Mouse (Mus musculus) layer of hippocampus, postnatal 36 days (tissue): Measurements from ENCODE around the gene Chrna4. TPM values are rescaled to one million over a fixed set of nuclear protein-coding genes. Genes with fewer than 3 reads are reported as not detected.
A peak's percentile ranks its signal among the peaks of the same experiment; 100 is the strongest.

ENCODE experiments used
- DNase-seq, 2 experiments: peaks; one replicate each; pipeline ENCODE4 v3.0.0; 2022
- total RNA-seq, 2 experiments: library from RNA; stranded (reverse); gene quantifications; 2 replicates each; pipeline ENCODE4 v1.2.3; 2021

The Chrna4 gene
- 10 to 100 TPM; 14.1 to 14.4 TPM for total RNA-seq

DNA sequence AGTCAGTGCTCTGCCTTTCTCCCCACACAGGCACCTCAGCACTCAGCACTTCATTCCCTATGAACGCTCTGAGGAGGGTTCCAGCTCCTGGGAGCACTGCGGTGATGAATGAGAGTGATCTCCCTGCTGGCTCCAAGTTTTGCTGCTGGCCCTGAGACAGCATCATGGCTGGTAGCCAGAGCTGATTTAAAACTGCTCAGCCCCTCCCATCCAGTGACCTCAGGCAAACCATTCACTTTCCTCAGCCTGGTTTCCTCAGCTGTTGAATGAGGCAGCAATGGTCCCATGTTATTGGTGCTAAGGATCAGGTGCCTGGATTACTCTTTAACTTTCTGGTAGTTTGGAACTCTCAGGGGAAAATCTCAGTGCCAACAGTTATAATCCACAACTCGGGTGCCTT lies at the start of gene Chrna4:
Chrna4 (minus strand) TSS at position 110 of the 400 bp plus-strand sequence.
- no peak for DNase-seq

DNA sequence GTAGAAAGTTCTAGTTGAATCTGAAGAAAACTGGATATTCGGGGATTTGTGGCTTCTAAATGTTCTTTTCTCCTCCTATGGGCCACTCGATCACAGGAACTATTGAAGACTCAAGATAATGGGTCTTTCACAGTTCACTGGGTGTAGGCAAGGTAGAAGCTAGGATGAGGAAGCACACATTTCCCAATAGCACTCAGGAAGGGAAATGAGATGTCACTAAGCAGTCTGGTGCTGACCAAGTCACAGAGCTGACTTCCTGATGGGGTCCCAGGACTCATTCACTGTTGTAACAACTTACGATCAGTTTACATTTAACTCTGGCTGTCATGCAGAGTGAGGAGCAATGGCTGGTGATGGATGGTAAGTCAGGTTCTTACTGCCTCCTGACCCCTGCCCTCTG lies 46.8 kb upstream of the Chrna4 start:
- DNase-seq: no peak

DNA sequence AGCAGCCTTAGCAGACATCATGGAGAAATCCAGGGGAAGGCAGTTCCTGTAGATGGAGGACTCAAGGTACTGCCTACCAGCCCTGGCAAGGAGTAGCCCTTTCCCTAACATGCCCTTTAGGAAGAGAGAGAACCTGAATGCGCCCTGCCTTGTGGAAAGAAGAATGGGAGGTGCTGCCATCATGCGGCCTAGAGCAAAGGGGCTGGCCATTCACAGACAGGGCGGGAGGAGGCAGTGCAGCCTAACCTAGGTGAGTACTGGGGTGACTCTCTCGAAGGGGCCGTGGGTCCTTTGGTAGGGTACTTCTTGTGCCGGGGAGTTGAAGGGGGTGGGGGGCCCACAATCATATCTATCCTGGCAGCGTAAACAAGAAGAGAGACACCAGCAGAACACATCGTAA lies 41.7 kb upstream of the Chrna4 start:
- DNase-seq: no peak

GRCm38 (mm10) chr2:181083945-181084344 lies 40.6 kb upstream of the Chrna4 start:
- no peak for DNase-seq

- no peak for DNase-seq
Observed at GRCm38 (mm10) chr2:181080886-181081285, 37.5 kb upstream of the Chrna4 start.

DNA sequence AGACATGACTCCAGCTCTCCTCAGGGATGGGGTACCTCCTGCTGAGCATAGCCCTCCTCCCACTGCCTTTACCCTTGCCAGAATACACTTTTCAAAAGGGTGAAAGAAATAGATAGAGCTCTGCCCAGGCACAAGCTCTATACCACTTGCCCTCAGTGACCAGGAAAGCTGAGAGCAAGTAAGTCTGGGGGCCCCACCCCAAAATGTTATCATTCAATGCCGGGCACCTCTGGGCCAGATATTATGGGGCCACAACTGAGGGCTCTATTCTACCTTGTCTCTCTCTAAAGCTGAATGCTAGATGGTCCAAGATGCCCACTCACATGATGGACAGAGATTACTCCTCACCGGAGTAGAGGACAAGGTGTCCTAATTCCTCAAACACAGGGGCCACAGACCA lies 36.2 kb upstream of the Chrna4 start:
- DNase-seq: no peak

DNA sequence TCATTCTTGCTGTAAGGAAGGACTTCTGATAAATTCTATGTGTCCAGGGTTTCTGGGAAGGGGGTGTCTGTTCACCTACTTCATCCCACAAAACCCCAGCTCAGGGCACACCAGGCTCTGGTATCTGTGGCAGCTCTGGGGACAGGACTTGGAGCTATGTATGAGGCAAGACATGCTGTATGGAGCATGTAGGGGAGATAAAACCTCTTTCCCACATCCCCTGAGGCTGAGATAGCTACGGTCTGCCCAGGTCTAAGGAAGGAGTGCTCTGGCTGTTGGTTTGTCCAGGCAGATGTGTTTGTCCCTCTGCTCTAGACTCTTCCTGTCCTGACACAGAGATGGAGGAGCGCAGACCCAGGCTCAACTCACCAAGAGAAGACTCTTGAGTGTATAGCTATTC lies 35.6 kb upstream of the Chrna4 start:
- no peak for DNase-seq

DNA sequence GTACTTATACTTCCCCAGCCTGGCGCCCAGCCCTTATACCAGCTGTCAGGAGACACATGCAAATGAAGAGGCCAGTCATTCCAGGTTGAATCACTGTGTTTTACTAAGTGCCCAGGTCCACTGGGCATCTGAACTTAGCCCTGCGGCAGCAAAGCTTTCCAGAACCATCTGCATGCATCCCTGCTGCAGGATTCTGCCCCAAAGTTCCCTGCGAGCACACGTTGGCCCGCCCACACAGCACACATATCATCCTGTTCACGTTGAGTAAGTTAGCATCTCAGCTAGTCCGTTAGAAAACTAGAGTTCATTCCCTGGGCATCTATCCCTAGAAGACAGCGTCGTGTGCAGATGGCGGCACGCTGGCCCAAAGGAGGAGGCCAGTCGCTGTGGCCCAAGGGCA lies 32.2 kb upstream of the Chrna4 start:
- DNase-seq: no peak

DNA sequence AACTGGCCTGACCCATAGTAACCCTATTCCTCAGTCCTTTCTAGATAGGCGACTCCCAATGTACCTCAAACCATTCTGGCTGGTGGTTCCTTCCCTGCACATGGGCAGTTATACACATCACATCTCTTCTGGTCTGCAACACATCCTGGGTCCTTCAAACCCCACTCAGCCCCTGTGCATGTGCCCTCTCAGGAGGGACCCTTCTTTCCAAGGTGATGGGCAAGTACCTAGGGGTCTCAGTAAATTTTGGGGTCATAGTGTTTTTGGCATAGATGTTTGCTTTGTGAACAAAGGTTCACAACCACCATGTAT lies 29.0 kb upstream of the Chrna4 start:
- DNase-seq: no peak

GRCm38 (mm10) chr2:181071706-181072402 lies 28.5 kb upstream of the Chrna4 start:
- peak; percentile 84 to 88 for DNase-seq

- DNase-seq: peak in 1 of 2 experiments; percentile 48
Observed at GRCm38 (mm10) chr2:181070136-181070535, 26.8 kb upstream of the Chrna4 start.

DNA sequence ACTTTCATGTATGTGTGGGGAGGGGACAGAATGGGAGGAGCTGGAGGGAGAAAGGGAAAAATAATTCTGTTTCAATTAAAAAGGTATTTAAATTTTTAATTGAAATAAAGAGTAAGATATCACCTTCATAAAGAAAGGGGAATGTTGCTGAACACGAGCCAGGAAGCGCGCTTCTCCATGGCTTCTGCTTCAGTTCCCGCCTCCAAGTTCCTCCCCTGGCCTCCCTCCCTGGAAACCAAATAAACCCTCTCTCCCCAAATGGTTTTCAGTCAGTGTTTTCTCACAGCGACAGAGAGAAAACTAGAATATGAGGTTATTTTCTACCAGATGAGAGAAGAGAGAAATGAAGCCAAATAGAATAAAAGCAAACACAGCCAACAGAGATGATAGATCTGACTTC lies 25.2 kb upstream of the Chrna4 start:
- DNase-seq: no peak

DNA sequence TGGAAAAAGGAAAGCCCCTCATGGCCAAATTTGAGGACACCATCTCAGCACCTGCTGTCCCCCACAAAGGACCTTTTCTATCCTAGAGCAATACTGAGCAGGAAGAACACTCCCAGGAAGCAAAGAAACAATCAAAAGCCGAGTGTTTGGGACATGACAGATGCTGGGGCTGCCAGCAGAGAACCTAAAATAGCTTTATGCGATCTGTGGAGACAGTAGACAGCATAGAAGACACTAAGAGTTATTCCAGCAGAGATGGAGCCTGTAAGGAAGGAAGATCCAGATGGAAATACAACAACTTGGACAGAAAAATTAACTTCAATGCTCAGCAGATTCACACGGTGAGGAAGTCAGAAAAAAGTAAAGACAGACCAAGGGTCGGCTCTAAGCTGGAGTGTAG lies 22.5 kb upstream of the Chrna4 start:
- no peak for DNase-seq

- DNase-seq: peak; percentile 76 to 83
Observed at GRCm38 (mm10) chr2:181060127-181060526, 16.8 kb upstream of the Chrna4 start.

DNA sequence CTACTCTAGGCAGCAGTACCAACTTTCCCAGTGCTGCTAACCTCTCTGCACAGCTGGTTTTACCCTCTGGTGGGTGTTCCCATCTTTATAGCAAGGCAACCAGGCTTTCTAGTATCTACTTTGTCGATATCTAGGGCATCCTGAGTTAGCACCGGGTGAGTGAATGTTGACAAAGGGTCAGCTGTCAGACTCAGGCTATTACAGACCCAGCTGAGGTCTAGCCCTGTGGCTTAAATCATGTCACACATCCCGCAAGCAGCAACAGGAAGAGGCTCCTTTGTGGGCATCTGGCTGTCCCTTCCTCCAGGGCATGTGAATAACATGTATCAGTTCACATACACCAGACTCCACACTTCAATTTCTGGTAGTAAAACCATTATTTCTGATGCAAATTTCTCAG lies 14.8 kb upstream of the Chrna4 start:
- no peak for DNase-seq

GRCm38 (mm10) chr2:181057341-181057740 lies 14.0 kb upstream of the Chrna4 start:
- DNase-seq: no peak

DNA sequence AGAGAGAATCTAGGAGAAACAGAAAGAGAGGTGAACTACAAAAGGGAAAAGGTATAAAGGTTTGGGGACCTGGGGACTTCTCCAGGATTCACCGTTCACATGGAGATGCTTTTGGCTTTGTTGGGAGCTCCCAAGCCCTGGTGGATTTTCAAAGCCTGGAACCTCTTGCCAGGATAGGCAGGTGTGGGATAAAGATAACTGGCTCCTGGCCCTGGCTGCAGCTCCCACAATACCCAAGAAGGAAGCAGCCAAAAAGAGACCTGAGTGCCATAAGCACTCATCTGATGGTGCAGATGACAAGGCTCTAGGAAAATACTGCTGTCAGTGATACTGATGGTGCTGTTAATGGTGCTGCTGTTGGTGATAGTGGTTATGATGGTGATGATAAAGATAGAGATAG lies 8.8 kb upstream of the Chrna4 start:
- no peak for DNase-seq

GRCm38 (mm10) chr2:181048986-181049385 lies 5.6 kb upstream of the Chrna4 start:
- no peak for DNase-seq

DNA sequence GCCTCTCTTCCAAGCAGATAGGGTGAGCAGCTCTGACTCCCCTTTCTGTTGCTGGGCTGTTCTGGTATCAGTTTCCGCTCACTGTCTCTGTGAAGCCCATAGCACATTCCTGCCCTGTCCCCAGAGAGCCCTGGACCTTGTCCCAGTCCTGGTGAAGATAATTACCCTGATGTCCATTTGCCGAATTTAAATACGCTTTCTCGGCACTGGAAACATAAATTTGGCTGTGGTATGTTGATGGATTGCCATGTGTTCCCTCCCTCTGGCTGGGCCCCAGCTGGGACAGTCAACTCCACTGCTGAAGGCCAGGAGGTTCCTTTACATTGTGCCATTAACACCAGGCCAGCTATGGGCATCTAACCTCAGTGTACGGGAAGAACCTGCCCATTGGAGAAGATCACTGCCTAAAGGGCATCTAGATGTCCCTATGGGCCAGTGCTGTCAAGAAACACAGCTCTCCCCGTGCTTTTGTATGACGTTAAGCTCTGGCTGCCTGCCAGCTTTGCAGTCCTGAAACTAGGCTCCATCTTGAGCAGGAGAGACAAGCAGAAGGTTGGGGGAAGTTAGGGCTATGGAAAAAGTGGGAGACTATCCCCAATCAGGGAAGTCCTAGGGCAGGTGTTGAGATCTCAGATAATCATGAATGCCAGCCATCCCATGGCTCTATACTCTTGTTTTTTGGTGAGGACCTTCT lies 5.1 kb upstream of the Chrna4 start:
- DNase-seq: no peak

GRCm38 (mm10) chr2:181044001-181044400 lies 655 bp upstream of the Chrna4 start:
- DNase-seq: no peak

DNA sequence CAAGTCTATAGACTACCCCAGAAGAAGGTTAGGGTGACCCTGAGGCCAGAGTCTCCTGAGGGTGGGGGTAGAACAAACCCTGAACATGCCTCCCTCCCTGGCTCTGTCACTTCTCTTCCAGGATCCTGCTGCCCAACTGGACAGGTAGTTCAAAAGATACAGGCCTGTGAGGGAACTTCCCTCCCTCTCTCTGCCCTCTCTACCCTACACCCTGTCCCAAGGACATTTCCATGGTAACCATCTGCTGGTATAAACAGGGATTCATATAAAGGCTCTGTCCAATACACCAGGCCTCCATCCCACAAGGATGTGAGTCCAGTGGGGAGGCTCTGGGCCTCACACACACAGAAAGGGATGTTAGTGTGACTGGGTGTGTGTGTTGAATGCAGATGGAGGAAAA lies 970 bp downstream of the Chrna4 start:
- no peak for DNase-seq

- no peak for DNase-seq
Observed at GRCm38 (mm10) chr2:181041941-181042340, 1.4 kb downstream of the Chrna4 start.

DNA sequence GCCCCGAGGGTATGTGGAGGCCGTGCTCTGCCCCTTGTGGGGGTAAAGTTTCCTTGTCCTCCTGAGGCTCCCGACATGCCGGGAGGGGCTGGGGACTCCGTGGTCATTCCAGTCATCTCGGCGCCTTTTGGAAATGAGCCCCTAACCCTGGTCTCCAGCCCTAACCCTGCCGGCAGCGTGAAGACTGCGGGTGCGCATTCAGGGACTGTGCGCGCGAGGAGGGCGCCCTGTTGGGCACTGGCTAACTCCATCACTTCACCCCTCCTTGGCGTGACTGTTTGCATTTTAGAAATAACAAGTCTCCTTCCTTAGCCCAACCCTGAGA lies 4.0 kb downstream of the Chrna4 start:
- DNase-seq: no peak

DNA sequence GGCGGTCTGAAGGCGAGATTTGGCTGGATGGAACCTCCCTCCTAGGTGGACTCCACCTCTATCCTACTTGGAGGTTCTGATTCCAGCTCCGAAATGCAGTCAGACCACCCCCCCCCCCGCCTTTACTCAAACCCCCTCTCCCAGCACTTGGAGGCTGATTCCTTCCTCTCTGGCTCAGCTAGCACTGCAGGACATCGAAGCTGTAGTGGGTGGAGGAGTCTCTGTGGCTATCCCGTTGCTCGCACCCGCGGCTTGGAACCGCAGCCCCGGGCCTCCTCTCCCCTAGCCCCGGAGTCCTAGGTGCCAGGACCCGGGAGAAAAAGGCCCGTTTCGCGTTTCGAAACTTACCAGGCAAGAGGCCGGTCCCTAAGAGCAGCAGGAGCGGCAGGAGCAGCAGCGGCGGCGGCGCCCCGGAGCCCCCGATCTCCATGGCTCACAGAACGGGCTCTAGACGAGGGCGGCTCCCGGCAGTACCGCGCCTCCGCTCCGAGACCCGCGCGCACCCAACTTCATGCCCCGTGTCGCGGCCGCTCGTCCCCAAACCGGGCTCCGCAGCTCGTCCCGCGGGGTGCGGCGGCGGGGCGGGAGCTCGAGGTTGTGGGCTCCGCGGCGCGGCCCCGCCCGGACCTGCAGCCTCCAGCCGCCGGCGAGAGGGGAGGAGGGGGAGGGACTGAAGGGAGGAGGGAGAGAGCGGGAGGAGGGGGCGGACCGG lies 4.5 kb downstream of the Chrna4 start:
- no peak for DNase-seq
